Mouse (Mus musculus): Measurements from ENCODE around the gene Skor1. TPM values are rescaled to one million over a fixed set of nuclear protein-coding genes. Genes with fewer than 3 reads are reported as not detected.

The Skor1 gene
- polyA plus RNA-seq, 1 experiment from 2014 or later, result 6.6 TPM

GRCm38 (mm10) chr9:63146126-63146855 is 2.5 kb downstream of the Skor1 start:
- peak overlapping the region; percentile 43 for H3K4me3 ChIP-seq (ENCODE audit: low read depth, low read length)
- H3K4me2 ChIP-seq (replicated peaks; ENCODE audit: low read depth, low read length), result peak overlapping the region; percentile 25
- H3K9ac ChIP-seq (ENCODE audit: low read depth, low read length), result peak overlapping the region; percentile 24; the same call in 1 of the 2 replicates
- ATAC-seq (ENCODE audit: low FRiP score) (no peak), DNase-seq (ENCODE audit: low spot score) (no peak)
- peak overlapping the region; percentile 47; the same call in 1 of the 2 replicates for H3K27ac ChIP-seq (ENCODE audit: low read depth, low read length)
- no peaks in the 10 kb centered on the region for H3K36me3 ChIP-seq (ENCODE audit: control insufficient read depth, insufficient read depth, low read length)
- 1% methylated on average over 46 of the region's 46 CpGs for WGBS
- H3K9me3 ChIP-seq (ENCODE audit: control insufficient read depth, low read length), result no peaks in the 10 kb centered on the region
- H3K27me3 ChIP-seq (ENCODE audit: control insufficient read depth, insufficient read depth, low read length), result peaks cover 99% of the 10 kb centered on the region
- peaks cover 22% of the 10 kb centered on the region for H3K4me1 ChIP-seq (replicated peaks; ENCODE audit: control insufficient read depth, insufficient read depth, low read length)

- H3K27me3 ChIP-seq (ENCODE audit: control insufficient read depth, insufficient read depth, low read length), result peaks cover 99% of the 10 kb centered on the region
- peak overlapping the region; percentile 32; the same call in 1 of the 2 replicates for H3K9ac ChIP-seq (ENCODE audit: low read depth, low read length)
- ATAC-seq (ENCODE audit: low FRiP score), result no peak
- peak overlapping the region; percentile 43 for H3K4me3 ChIP-seq (ENCODE audit: low read depth, low read length)
- H3K27ac ChIP-seq (ENCODE audit: low read depth, low read length), result peak overlapping the region; percentile 31; the same call in 1 of the 2 replicates
- 1% methylated on average over 73 of the region's 73 CpGs for WGBS
- H3K36me3 ChIP-seq (ENCODE audit: control insufficient read depth, insufficient read depth, low read length), result no peaks in the 10 kb centered on the region
- no peak for DNase-seq (ENCODE audit: low spot score)
- H3K4me1 ChIP-seq (replicated peaks; ENCODE audit: control insufficient read depth, insufficient read depth, low read length), result peaks cover 22% of the 10 kb centered on the region
- H3K4me2 ChIP-seq (replicated peaks; ENCODE audit: low read depth, low read length), result peak overlapping the region; percentile 25
- no peaks in the 10 kb centered on the region for H3K9me3 ChIP-seq (ENCODE audit: control insufficient read depth, low read length)
Measured at GRCm38 (mm10) chr9:63145249-63146125, 3.3 kb downstream of the Skor1 start.

GRCm38 (mm10) chr9:63144502-63145248 is 4.1 kb downstream of the Skor1 start:
- peak; percentile 70 for DNase-seq (ENCODE audit: low spot score)
- peaks cover 99% of the 10 kb centered on the region for H3K27me3 ChIP-seq (ENCODE audit: control insufficient read depth, insufficient read depth, low read length)
- 2% methylated on average over 80 of the region's 80 CpGs for WGBS
- H3K4me2 ChIP-seq (replicated peaks; ENCODE audit: low read depth, low read length), result peak overlapping the region; percentile 25
- ATAC-seq (ENCODE audit: low FRiP score), result no peak
- H3K27ac ChIP-seq (ENCODE audit: low read depth, low read length), result peak overlapping the region; percentile 42; the same call in 1 of the 2 replicates
- peak overlapping the region; percentile 43 for H3K4me3 ChIP-seq (ENCODE audit: low read depth, low read length)
- no peaks in the 10 kb centered on the region for H3K9me3 ChIP-seq (ENCODE audit: control insufficient read depth, low read length)
- H3K36me3 ChIP-seq (ENCODE audit: control insufficient read depth, insufficient read depth, low read length), result no peaks in the 10 kb centered on the region
- H3K9ac ChIP-seq (ENCODE audit: low read depth, low read length), result peak overlapping the region; percentile 32
- peaks cover 20% of the 10 kb centered on the region for H3K4me1 ChIP-seq (replicated peaks; ENCODE audit: control insufficient read depth, insufficient read depth, low read length)

- H3K4me3 ChIP-seq (ENCODE audit: low read depth, low read length), result peak overlapping the region; percentile 43
- H3K27me3 ChIP-seq (ENCODE audit: control insufficient read depth, insufficient read depth, low read length), result peaks cover 99% of the 10 kb centered on the region
- peak; percentile 66 for DNase-seq (ENCODE audit: low spot score)
- H3K36me3 ChIP-seq (ENCODE audit: control insufficient read depth, insufficient read depth, low read length), result no peaks in the 10 kb centered on the region
- under 1% methylated on average over 47 of the region's 47 CpGs for WGBS
- peak overlapping the region; percentile 42; the same call in 1 of the 2 replicates for H3K27ac ChIP-seq (ENCODE audit: low read depth, low read length)
- peak overlapping the region; percentile 32 for H3K9ac ChIP-seq (ENCODE audit: low read depth, low read length)
- ATAC-seq (ENCODE audit: low FRiP score), result no peak
- H3K4me2 ChIP-seq (replicated peaks; ENCODE audit: low read depth, low read length), result peak overlapping the region; percentile 25
- H3K4me1 ChIP-seq (replicated peaks; ENCODE audit: control insufficient read depth, insufficient read depth, low read length), result peaks cover 17% of the 10 kb centered on the region
- no peaks in the 10 kb centered on the region for H3K9me3 ChIP-seq (ENCODE audit: control insufficient read depth, low read length)
Measured at GRCm38 (mm10) chr9:63143641-63144501, 4.9 kb downstream of the Skor1 start.

GRCm38 (mm10) chr9:63143227-63143626 is 5.5 kb downstream of the Skor1 start:
- ATAC-seq (ENCODE audit: low FRiP score) (no peak), DNase-seq (ENCODE audit: low spot score) (no peak)
- WGBS, result under 1% methylated on average over 25 of the region's 25 CpGs
- Histone ChIP-seq H3K4me1 (replicated peaks; ENCODE audit: control insufficient read depth, insufficient read depth, low read length) (peaks cover 16% of the 10 kb centered on the region), H3K4me2 (replicated peaks; ENCODE audit: low read depth, low read length) (peak overlapping the region; percentile 21), H3K36me3 (ENCODE audit: control insufficient read depth, insufficient read depth, low read length) (no peaks in the 10 kb centered on the region), H3K27ac (ENCODE audit: low read depth, low read length) (no peak overlapping the region), H3K9ac (ENCODE audit: low read depth, low read length) (peak overlapping the region; percentile 32), H3K27me3 (ENCODE audit: control insufficient read depth, insufficient read depth, low read length) (peaks cover 99% of the 10 kb centered on the region), H3K9me3 (ENCODE audit: control insufficient read depth, low read length) (no peaks in the 10 kb centered on the region), H3K4me3 (ENCODE audit: low read depth, low read length) (peak overlapping the region; percentile 43)

- peak overlapping the region; percentile 43 for H3K4me3 ChIP-seq (ENCODE audit: low read depth, low read length)
- H3K4me1 ChIP-seq (replicated peaks; ENCODE audit: control insufficient read depth, insufficient read depth, low read length), result peaks cover 19% of the 10 kb centered on the region
- WGBS, result under 1% methylated on average over 42 of the region's 42 CpGs
- ATAC-seq (ENCODE audit: low FRiP score) (no peak; the same call in 1 of the 2 replicates), DNase-seq (ENCODE audit: low spot score) (peak; percentile 56)
- H3K27me3 ChIP-seq (ENCODE audit: control insufficient read depth, insufficient read depth, low read length), result peaks cover 99% of the 10 kb centered on the region
- peak overlapping the region; percentile 22; the same call in 1 of the 2 replicates for H3K4me2 ChIP-seq (replicated peaks; ENCODE audit: low read depth, low read length)
- H3K9ac ChIP-seq (ENCODE audit: low read depth, low read length), result peak overlapping the region; percentile 27; the same call in 1 of the 2 replicates
- H3K9me3 ChIP-seq (ENCODE audit: control insufficient read depth, low read length), result no peaks in the 10 kb centered on the region
- H3K36me3 ChIP-seq (ENCODE audit: control insufficient read depth, insufficient read depth, low read length), result no peaks in the 10 kb centered on the region
- H3K27ac ChIP-seq (ENCODE audit: low read depth, low read length), result no peak overlapping the region; the same call in 1 of the 2 replicates
Measured at GRCm38 (mm10) chr9:63142335-63143036, 6.3 kb downstream of the Skor1 start.

GRCm38 (mm10) chr9:63141641-63142334 is 7.0 kb downstream of the Skor1 start:
- Histone ChIP-seq H3K9ac (ENCODE audit: low read depth, low read length) (0 out of 2 replicates have a peak overlapping the region, but pooled peaks have one; percentile 12), H3K4me1 (replicated peaks; ENCODE audit: control insufficient read depth, insufficient read depth, low read length) (peaks cover 19% of the 10 kb centered on the region), H3K27ac (ENCODE audit: low read depth, low read length) (no peak overlapping the region; the same call in 1 of the 2 replicates), H3K9me3 (ENCODE audit: control insufficient read depth, low read length) (no peaks in the 10 kb centered on the region), H3K36me3 (ENCODE audit: control insufficient read depth, insufficient read depth, low read length) (no peaks in the 10 kb centered on the region), H3K4me2 (replicated peaks; ENCODE audit: low read depth, low read length) (peak overlapping the region; percentile 22; the same call in 1 of the 2 replicates), H3K27me3 (ENCODE audit: control insufficient read depth, insufficient read depth, low read length) (peaks cover 99% of the 10 kb centered on the region), H3K4me3 (ENCODE audit: low read depth, low read length) (peak overlapping the region; percentile 43)
- ATAC-seq (ENCODE audit: low FRiP score) (no peak), DNase-seq (ENCODE audit: low spot score) (peak; percentile 55)
- WGBS, result 2% methylated on average over 24 of the region's 24 CpGs
